Mouse (Mus musculus) olfactory bulb, adult 2 months (tissue): ENCODE measurements around the gene Uvssa. TPM values are rescaled to one million over a fixed set of nuclear protein-coding genes. Genes with fewer than 3 reads are reported as not detected.
"Not testable (repeated sequence)": the region's sequence is repeated elsewhere in the genome, so short reads cannot be mapped to it uniquely, and the experiment has no call there.

Experiments used
- H3K27ac ChIP-seq: fragments of 200-500 bp; 2 replicates; pipeline ENCODE4 v1.5.1; 2012; ENCODE audit warnings: low read depth, low read length; ENCODE audit not compliant: insufficient read depth
- H3K4me1 ChIP-seq: fragments of 200-500 bp; 2 replicates; pipeline ENCODE4 v1.6.1; 2012; ENCODE audit warnings: low read length; ENCODE audit not compliant: control insufficient read depth, insufficient read depth
- H3K4me3 ChIP-seq: fragments of 200-500 bp; 2 replicates; pipeline ENCODE4 v1.5.1; 2012; ENCODE audit warnings: mild to moderate bottlenecking, low read depth, low read length, moderate library complexity; ENCODE audit not compliant: insufficient read depth
- CTCF ChIP-seq: fragments of 200-500 bp; IDR thresholded peaks from 2 replicates; pipeline ENCODE4 v1.5.1; 2012; ENCODE audit warnings: low read depth, mild to moderate bottlenecking, low read length, moderate library complexity; ENCODE audit not compliant: insufficient read depth
- POLR2A ChIP-seq: fragments of 200-500 bp; IDR thresholded peaks from 2 replicates; pipeline ENCODE4 v1.6.1; 2012; ENCODE audit warnings: mild to moderate bottlenecking, low read depth, low read length, moderate library complexity; ENCODE audit not compliant: insufficient read depth
- WGBS: fragments of 180-500 bp; shearing (Covaris S2); methylation state at CpG from one replicate; pipeline ENCODE4 v1.1.7; 2018; 5-methylcytosine and 5-hydroxymethylcytosine counted together
- polyA plus RNA-seq: library from polyadenylated mRNA; stranded (reverse); fragments of >200 nt; gene quantifications from 2 replicates; pipeline ENCODE4 v1.2.4, GENCODE M21; 2012; ENCODE audit warnings: low replicate concordance; ENCODE audit not compliant: missing spikeins, insufficient read depth, insufficient read length

Uvssa gene
- polyA plus RNA-seq = not detected in 2 replicates

GRCm38 (mm10) chr5:33378302-33378854 lies at the start of gene Uvssa:
Gene Uvssa (plus strand): TSS chr5:33378549.
- peak within 1 kb of the TSS; percentile 87 for H3K27ac ChIP-seq
- WGBS = under 1% methylated on average over 46 of the region's 46 CpGs
- TF ChIP-seq POLR2A = peak; percentile 80
- TF ChIP-seq CTCF = no peak
- H3K4me3 ChIP-seq = peak within 1 kb of the TSS; percentile 65
- H3K4me1 ChIP-seq = peaks cover 10% of the 10 kb centered on the region

GRCm38 (mm10) chr5:33334381-33335272 lies 43.7 kb upstream of the Uvssa start:
- no peak for TF ChIP-seq CTCF
- no peak for TF ChIP-seq POLR2A
- peaks cover 4% of the 10 kb centered on the region for H3K4me1 ChIP-seq
- WGBS = 22% methylated on average over 18 of the region's 18 CpGs
- peak overlapping the region; percentile 47; the same call in 1 of the 2 replicates for H3K27ac ChIP-seq
- H3K4me3 ChIP-seq = peak overlapping the region; percentile 69

- under 1% methylated on average over 71 of the region's 71 CpGs for WGBS
- Histone ChIP-seq H3K27ac (peak within 1 kb of the TSS; percentile 47; the same call in 1 of the 2 replicates), H3K4me3 (peak within 1 kb of the TSS; percentile 77), H3K4me1 (peaks cover 4% of the 10 kb centered on the region)
- TF ChIP-seq POLR2A (peak; percentile 86), CTCF (no peak)
Observed at GRCm38 (mm10) chr5:33335273-33335976, 42.9 kb upstream of the Uvssa start, which contains the start of gene Maea. Gene Maea (plus strand): TSS chr5:33335509.

- H3K4me3 ChIP-seq = peak overlapping the region; percentile 77
- no peak overlapping the region for H3K27ac ChIP-seq
- WGBS = under 1% methylated on average over 31 of the region's 31 CpGs
- H3K4me1 ChIP-seq = peaks cover 4% of the 10 kb centered on the region
- TF ChIP-seq CTCF (no peak), POLR2A (no peak)
Observed at GRCm38 (mm10) chr5:33335977-33336360, 42.4 kb upstream of the Uvssa start.

GRCm38 (mm10) chr5:33337206-33337605 lies 41.1 kb upstream of the Uvssa start:
- no peak for TF ChIP-seq CTCF
- TF ChIP-seq POLR2A = no peak
- Histone ChIP-seq H3K4me3 (no peak overlapping the region), H3K4me1 (peaks cover 4% of the 10 kb centered on the region), H3K27ac (no peak overlapping the region)
- WGBS = 65% methylated on average over 8 of the region's 8 CpGs

GRCm38 (mm10) chr5:33341165-33341564 lies 37.2 kb upstream of the Uvssa start:
- Histone ChIP-seq H3K4me1 (peaks cover 4% of the 10 kb centered on the region), H3K27ac (no peak overlapping the region), H3K4me3 (no peak overlapping the region)
- TF ChIP-seq POLR2A (no peak), CTCF (no peak)
- WGBS = 88% methylated on average over 6 of the region's 6 CpGs

GRCm38 (mm10) chr5:33342248-33342647 lies 36.1 kb upstream of the Uvssa start:
- not testable (repeated sequence) for H3K27ac ChIP-seq, H3K4me1 ChIP-seq, H3K4me3 ChIP-seq
- WGBS = 76% methylated on average over 3 of the region's 3 CpGs

GRCm38 (mm10) chr5:33342821-33343220 lies 35.5 kb upstream of the Uvssa start:
- Histone ChIP-seq H3K4me1 (peaks cover 3% of the 10 kb centered on the region; the same call in 1 of the 2 replicates), H3K27ac (no peak overlapping the region), H3K4me3 (no peak overlapping the region)
- TF ChIP-seq POLR2A (no peak), CTCF (no peak)

- TF ChIP-seq POLR2A = no peak
- no peak for TF ChIP-seq CTCF
- Histone ChIP-seq H3K4me3 (no peak overlapping the region), H3K27ac (no peak overlapping the region), H3K4me1 (peaks cover 4% of the 10 kb centered on the region; the same call in 1 of the 2 replicates)
Observed at GRCm38 (mm10) chr5:33343571-33343970, 34.8 kb upstream of the Uvssa start.

GRCm38 (mm10) chr5:33344070-33344469 lies 34.3 kb upstream of the Uvssa start:
- no peak overlapping the region for H3K4me3 ChIP-seq
- TF ChIP-seq POLR2A = no peak
- no peak for TF ChIP-seq CTCF
- no peak overlapping the region for H3K27ac ChIP-seq
- 88% methylated on average over 3 of the region's 3 CpGs for WGBS
- H3K4me1 ChIP-seq = peaks cover 4% of the 10 kb centered on the region; the same call in 1 of the 2 replicates
